Mouse (Mus musculus) heart, embryonic 13.5 days (tissue): ENCODE measurements around the gene Scd4. TPM values are rescaled to one million over a fixed set of nuclear protein-coding genes. Genes with fewer than 3 reads are reported as not detected.
A peak's percentile ranks its signal among the peaks of the same experiment; 100 is the strongest.
"Not testable (repeated sequence)": the region's sequence is repeated elsewhere in the genome, so short reads cannot be mapped to it uniquely, and the experiment has no call there.

Experiments used
- ATAC-seq: fragments of 200-750 bp; cut with Nextera tagmentation; 2 replicates; pipeline ENCODE4 v1.8.0; 2017; ENCODE audit warnings: moderate TSS enrichment; ENCODE audit not compliant: insufficient number of reproducible peaks, low FRiP score, low TSS enrichment; ENCODE audit errors: extremely low read depth
- H3K27ac ChIP-seq: fragments of 300-500 bp; sonication (generic); replicated peaks from 2 replicates; pipeline ENCODE4 v1.5.1; 2015; ENCODE audit warnings: moderate library complexity, mild to moderate bottlenecking, inconsistent platforms
- H3K27me3 ChIP-seq: fragments of 300-500 bp; sonication (generic); replicated peaks from 2 replicates; pipeline ENCODE4 v1.6.1; 2015; ENCODE audit warnings: mild to moderate bottlenecking, inconsistent platforms
- H3K36me3 ChIP-seq: fragments of 300-500 bp; sonication (generic); 2 replicates; pipeline ENCODE4 v1.6.1; 2015; ENCODE audit warnings: mild to moderate bottlenecking, inconsistent platforms
- H3K4me1 ChIP-seq: fragments of 300-500 bp; sonication (generic); 2 replicates; pipeline ENCODE4 v1.6.1; 2015; ENCODE audit warnings: inconsistent platforms
- H3K4me2 ChIP-seq: fragments of 300-500 bp; sonication (generic); 2 replicates; pipeline ENCODE4 v1.6.1; 2015; ENCODE audit warnings: inconsistent platforms, mild to moderate bottlenecking, moderate library complexity
- H3K4me3 ChIP-seq: fragments of 300-500 bp; sonication (generic); 2 replicates; pipeline ENCODE4 v1.5.1; 2015; ENCODE audit warnings: moderate library complexity, mild to moderate bottlenecking, inconsistent platforms
- H3K9ac ChIP-seq: fragments of 300-500 bp; sonication (generic); 2 replicates; pipeline ENCODE4 v1.6.1; 2015; ENCODE audit warnings: inconsistent platforms, mild to moderate bottlenecking, moderate library complexity
- H3K9me3 ChIP-seq: fragments of 300-500 bp; sonication (generic); 2 replicates; pipeline ENCODE4 v1.6.1; 2016; ENCODE audit warnings: inconsistent platforms
- WGBS: fragments of 180-500 bp; shearing (Covaris S2); methylation state at CpG from one replicate; pipeline ENCODE4 v1.1.7; 2015; ENCODE audit warnings: mixed read lengths; 5-methylcytosine and 5-hydroxymethylcytosine counted together
- polyA plus RNA-seq: library from polyadenylated mRNA; unstranded; fragments of >200 nt; fragmentation: Nextera tagmentation; extraction: Ambion mirVana; gene quantifications from 2 replicates; pipeline ENCODE4 v1.2.1, GENCODE M21; 2015

The Scd4 gene
- polyA plus RNA-seq, 1 experiment from 2014 or later = 0.49 TPM

DNA sequence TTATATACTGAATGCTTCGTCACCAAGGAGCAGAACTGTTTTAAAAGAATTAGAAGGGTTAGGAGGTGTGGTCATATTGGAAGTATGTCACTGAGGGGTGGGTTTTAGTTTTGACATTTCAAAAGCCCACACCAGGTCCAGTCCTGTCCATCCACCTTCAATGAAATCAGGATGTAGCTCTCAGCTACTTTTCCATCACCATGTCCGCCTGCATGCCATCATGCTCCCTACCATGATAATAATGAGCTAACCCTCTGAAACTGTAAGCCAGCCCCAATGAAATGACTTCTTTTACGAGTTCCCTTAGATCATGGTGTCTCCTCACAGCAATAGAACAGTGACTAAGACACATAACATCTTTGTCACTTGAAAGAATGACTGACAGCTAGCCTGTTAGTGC, 12.6 kb upstream of the Scd4 start:
- WGBS = 88% methylated on average over 3 of the region's 3 CpGs
- Histone ChIP-seq H3K4me3 (no peak overlapping the region), H3K27me3 (no peaks in the 10 kb centered on the region), H3K9ac (no peak overlapping the region), H3K36me3 (no peaks in the 10 kb centered on the region), H3K9me3 (peaks cover 7% of the 10 kb centered on the region; the same call in 1 of the 2 replicates), H3K4me1 (peaks cover 11% of the 10 kb centered on the region), H3K4me2 (no peak overlapping the region), H3K27ac (no peak overlapping the region)
- ATAC-seq = no peak

DNA sequence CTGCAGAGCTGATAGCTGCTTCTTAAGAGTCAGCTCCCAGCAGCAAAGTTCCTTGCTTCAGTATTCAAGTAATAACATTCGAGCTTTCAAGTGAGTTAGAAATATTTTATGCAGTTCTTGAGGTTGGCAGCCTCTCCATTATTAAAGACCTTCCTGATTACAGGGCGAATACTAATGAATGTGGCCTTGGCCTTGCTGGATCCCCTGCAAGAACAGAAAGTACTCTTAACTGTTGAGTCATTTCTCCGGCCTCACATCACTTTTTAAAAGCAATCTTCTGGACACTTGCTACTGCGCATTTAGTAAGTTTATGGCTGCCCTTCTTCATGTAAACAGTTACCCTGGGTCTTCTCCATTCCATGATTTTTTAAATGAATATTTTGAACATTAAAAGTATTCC, 11.7 kb upstream of the Scd4 start:
- no peak overlapping the region for H3K4me3 ChIP-seq
- H3K9ac ChIP-seq = no peak overlapping the region
- H3K27ac ChIP-seq = no peak overlapping the region
- H3K27me3 ChIP-seq = no peaks in the 10 kb centered on the region
- H3K36me3 ChIP-seq = no peaks in the 10 kb centered on the region
- WGBS = 74% methylated on average over 4 of the region's 4 CpGs
- H3K9me3 ChIP-seq = peaks cover 10% of the 10 kb centered on the region; the same call in 1 of the 2 replicates
- no peak overlapping the region for H3K4me2 ChIP-seq
- peaks cover 2% of the 10 kb centered on the region; the same call in 1 of the 2 replicates for H3K4me1 ChIP-seq
- no peak for ATAC-seq

DNA sequence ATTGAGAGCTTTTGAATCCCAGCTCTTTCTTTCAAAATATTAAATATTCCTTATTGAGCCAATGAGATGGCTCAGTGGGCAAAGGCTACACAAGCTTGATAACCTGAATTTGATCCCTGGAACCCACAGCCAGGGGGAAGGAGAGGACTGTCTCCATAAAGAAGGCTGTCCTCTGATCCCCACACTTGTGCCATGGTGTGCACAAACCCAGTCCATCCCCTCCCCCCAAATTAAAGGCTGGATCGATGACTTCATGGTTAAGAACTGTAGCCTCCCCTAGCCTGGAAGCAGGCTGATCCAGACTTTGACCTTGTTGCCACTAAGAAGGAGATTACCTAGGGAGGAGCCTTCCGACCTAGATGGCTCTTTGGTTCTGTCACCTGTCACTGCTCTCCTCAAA, 11.3 kb upstream of the Scd4 start:
- no peaks in the 10 kb centered on the region for H3K36me3 ChIP-seq
- H3K27ac ChIP-seq = no peak overlapping the region
- no peaks in the 10 kb centered on the region for H3K4me1 ChIP-seq
- no peak overlapping the region for H3K4me2 ChIP-seq
- no peaks in the 10 kb centered on the region for H3K27me3 ChIP-seq
- H3K4me3 ChIP-seq = no peak overlapping the region
- ATAC-seq = no peak
- WGBS = 37% methylated on average over 2 of the region's 2 CpGs
- no peak overlapping the region for H3K9ac ChIP-seq
- peaks cover 12% of the 10 kb centered on the region; the same call in 1 of the 2 replicates for H3K9me3 ChIP-seq

DNA sequence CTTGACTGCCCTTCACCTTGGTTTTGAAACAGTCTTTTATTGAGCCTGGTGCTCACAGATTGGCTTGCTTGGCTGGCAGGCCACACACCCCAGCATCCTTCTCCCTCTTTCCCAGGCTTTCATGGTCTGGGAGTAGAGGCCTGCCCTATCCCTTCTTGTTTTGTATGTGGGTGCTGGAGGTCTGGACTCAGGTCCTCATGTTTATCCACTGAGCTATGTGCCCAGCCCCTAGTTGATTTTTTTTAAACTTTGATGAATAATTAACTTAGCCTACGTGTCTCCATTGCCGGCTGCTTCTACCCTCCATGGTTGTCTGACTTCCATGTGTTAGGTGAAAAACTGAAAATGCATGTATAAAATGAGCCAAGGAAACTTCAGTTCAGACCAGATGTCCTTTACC, 3.3 kb upstream of the Scd4 start:
- H3K27me3 ChIP-seq = no peaks in the 10 kb centered on the region
- no peak for ATAC-seq
- peaks cover 7% of the 10 kb centered on the region; the same call in 1 of the 2 replicates for H3K36me3 ChIP-seq
- 89% methylated on average over 2 of the region's 2 CpGs for WGBS
- H3K4me2 ChIP-seq = no peak overlapping the region
- peaks cover 28% of the 10 kb centered on the region for H3K4me1 ChIP-seq
- no peak overlapping the region for H3K9ac ChIP-seq
- no peak overlapping the region for H3K27ac ChIP-seq
- H3K9me3 ChIP-seq = peaks cover 5% of the 10 kb centered on the region; the same call in 1 of the 2 replicates
- no peak overlapping the region for H3K4me3 ChIP-seq

DNA sequence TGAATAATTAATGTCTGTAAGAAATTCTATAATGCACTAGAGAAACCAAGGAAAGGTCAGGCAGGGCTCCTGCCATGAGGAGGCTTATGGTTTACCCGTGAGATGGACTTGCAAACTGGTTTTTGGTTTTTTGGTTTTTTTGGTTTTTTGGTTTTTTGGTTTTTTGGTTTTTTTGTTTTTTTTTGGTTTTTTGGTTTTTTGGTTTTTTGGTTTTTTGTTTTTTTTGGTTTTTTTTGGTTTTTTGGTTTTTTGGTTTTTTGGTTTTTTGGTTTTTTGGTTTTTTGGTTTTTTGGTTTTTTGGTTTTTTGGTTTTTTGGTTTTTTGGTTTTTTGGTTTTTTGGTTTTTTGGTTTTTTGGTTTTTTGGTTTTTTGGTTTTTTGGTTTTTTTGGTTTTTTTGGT, 1.8 kb upstream of the Scd4 start:
- not testable (repeated sequence) for H3K27me3 ChIP-seq, H3K4me2 ChIP-seq, H3K9ac ChIP-seq, ATAC-seq, H3K9me3 ChIP-seq, H3K27ac ChIP-seq, H3K36me3 ChIP-seq, H3K4me3 ChIP-seq
- WGBS = 86% methylated on average over 1 of the region's 1 CpGs
- H3K4me1 ChIP-seq = peaks cover 41% of the 10 kb centered on the region

DNA sequence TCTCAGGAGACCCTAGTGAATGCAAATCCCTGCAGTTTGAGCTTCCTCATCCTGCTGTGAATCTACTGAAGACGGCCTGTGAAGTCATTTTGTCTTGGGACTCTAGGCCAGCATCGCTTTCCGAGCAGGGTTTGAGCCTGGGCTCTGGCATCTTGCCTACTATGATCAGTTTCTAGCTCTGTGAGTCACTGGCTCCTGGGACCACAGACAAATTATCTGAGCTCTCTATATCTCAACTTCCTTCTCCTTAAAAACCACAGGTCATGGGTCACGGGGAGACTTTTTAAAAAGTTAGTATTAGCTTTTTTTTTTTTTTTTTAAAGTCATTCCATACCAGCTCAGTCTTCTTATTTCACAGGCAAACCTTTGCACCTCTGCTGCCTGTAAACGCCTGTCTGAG, 981 bp upstream of the Scd4 start:
- Histone ChIP-seq H3K4me2 (no peak overlapping the region), H3K27ac (peak overlapping the region; percentile 55; the same call in 1 of the 2 replicates), H3K4me1 (peaks cover 41% of the 10 kb centered on the region), H3K27me3 (no peaks in the 10 kb centered on the region), H3K9me3 (no peaks in the 10 kb centered on the region; the same call in 1 of the 2 replicates), H3K9ac (no peak overlapping the region), H3K4me3 (no peak overlapping the region), H3K36me3 (peaks cover 7% of the 10 kb centered on the region; the same call in 1 of the 2 replicates)
- WGBS = 74% methylated on average over 5 of the region's 5 CpGs
- no peak for ATAC-seq

DNA sequence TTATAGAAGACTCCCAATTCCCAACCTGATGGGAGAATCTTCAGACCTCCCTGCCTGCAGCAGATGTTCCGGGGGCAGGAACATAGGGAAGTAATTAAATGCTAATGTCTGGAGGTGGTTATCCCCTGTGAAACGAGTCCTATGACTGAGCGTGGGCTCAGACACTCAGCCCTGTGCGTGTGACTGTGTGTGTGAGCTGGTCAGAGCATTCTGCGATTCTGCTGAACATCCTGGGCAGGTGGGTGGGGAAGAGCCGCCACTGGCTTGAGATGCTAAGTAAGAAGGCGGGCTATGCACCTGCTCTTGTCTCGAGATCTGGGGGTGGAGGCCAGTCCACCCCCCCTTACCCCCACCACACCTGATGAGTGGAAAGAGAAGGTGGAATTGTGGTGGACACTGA, 566 bp upstream of the Scd4 start:
- Histone ChIP-seq H3K4me2 (no peak overlapping the region), H3K27me3 (no peaks in the 10 kb centered on the region), H3K4me3 (no peak overlapping the region), H3K9ac (no peak overlapping the region), H3K4me1 (peaks cover 41% of the 10 kb centered on the region), H3K9me3 (no peaks in the 10 kb centered on the region; the same call in 1 of the 2 replicates), H3K27ac (peak overlapping the region; percentile 55), H3K36me3 (peaks cover 5% of the 10 kb centered on the region; the same call in 1 of the 2 replicates)
- WGBS = 74% methylated on average over 8 of the region's 8 CpGs
- ATAC-seq = no peak

DNA sequence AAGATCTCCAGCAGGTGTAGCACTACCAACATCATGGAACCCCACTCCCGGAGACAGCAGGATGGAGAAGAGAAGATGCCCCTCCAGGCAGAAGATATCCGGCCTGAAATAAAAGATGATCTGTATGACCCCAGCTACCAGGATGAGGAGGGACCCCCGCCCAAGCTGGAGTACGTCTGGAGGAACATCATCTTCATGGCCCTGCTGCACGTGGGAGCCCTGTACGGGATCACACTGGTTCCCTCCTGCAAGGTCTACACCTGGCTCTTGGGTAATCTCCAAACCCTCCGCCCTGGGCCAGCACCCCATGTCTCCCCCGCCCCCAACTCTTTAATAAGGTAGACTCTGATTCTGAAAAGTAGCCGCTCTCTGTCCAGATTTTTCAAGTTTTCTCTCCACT, 1.1 kb downstream of the Scd4 start:
- no peaks in the 10 kb centered on the region for H3K9me3 ChIP-seq
- no peaks in the 10 kb centered on the region for H3K36me3 ChIP-seq
- no peak overlapping the region for H3K4me3 ChIP-seq
- H3K27me3 ChIP-seq = no peaks in the 10 kb centered on the region
- H3K4me1 ChIP-seq = peaks cover 41% of the 10 kb centered on the region
- ATAC-seq = no peak
- no peak overlapping the region for H3K4me2 ChIP-seq
- WGBS = 82% methylated on average over 9 of the region's 9 CpGs
- no peak overlapping the region for H3K27ac ChIP-seq
- H3K9ac ChIP-seq = no peak overlapping the region

DNA sequence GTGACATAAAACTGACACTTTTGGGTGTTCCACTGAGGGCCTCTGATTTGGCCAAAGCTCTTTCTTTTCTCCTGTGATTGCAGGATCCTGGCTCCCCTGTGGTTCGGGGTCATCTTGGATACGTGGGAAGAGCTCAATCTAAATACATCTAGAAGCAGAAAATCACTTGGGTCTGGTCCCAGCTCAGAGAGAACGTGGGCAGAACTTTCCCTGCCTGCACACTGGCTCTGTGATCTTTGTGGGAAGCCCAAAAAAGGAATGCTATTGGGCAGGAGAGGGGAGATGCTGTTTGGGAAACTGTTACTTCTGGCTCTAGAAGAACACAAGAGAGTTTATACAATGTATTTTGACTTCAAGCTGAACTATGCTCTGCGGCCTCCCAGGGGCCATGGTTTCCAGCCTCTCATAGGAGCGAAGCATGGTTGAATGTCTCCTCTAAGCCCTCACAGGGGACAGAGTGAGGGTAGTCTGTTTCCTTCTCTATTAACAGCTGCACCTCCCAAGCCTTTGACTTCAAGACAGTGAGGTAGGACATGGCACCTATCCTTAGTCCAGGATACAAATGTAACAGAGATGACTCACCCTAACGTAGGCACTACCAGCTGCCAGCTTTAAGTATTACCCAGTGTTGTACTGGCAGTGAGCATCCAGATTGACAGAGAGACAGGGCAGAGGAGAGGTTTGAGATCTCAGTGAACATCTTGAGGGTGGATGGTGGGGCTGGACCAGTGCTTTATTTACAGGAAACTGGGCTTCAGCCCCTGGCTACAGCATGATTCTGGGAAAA, 3.2 kb downstream of the Scd4 start:
- no peaks in the 10 kb centered on the region for H3K9me3 ChIP-seq
- peaks cover 41% of the 10 kb centered on the region for H3K4me1 ChIP-seq
- no peaks in the 10 kb centered on the region for H3K36me3 ChIP-seq
- ATAC-seq = no peak
- H3K27me3 ChIP-seq = no peaks in the 10 kb centered on the region
- H3K27ac ChIP-seq = no peak overlapping the region
- 78% methylated on average over 6 of the region's 6 CpGs for WGBS
- H3K4me3 ChIP-seq = no peak overlapping the region
- H3K9ac ChIP-seq = no peak overlapping the region
- no peak overlapping the region for H3K4me2 ChIP-seq

DNA sequence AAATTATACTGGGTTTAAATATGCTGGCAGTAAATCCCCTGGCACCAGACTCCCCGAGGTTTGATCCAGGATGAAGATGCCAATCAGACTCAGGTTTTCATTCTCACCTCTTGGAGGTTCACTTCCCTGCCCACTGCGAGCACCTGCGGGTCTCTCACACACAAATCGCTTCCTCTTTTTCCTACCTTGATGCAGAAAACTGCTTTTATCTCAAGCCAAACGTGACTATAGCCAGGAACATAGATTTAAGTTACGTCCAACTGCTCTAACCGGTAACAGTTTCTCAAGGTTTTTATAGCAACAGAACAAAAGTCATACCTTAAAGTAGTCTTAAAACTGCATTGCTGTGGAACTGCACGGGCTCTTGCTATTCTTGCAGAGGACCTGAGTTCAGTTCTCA, 16.8 kb downstream of the Scd4 start:
- 79% methylated on average over 8 of the region's 8 CpGs for WGBS
- Histone ChIP-seq H3K27me3 (no peaks in the 10 kb centered on the region), H3K36me3 (no peaks in the 10 kb centered on the region), H3K9ac (no peak overlapping the region), H3K4me1 (no peaks in the 10 kb centered on the region; the same call in 1 of the 2 replicates), H3K4me2 (no peak overlapping the region), H3K9me3 (no peaks in the 10 kb centered on the region), H3K4me3 (no peak overlapping the region), H3K27ac (no peak overlapping the region)
- ATAC-seq = no peak

DNA sequence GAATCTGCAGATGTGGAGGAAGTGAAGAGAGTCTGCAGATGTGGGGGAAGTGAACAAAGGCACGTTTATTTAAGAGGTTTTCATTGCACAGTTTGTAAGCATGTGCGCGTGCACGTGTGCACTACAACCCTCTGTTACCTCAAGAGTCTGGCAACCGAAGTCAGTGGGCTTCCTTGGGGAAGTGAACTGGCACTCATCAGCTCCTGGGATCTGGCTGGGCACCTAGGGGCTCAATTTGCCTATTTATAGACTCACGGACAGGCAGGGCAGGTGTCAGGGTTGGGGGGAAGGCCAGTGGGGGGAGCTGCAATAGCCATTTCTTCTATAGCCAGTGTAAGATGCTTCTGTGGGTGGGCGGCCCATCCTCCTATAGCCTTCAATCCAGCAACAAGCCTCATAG, 18.9 kb downstream of the Scd4 start:
- Histone ChIP-seq H3K27me3 (no peaks in the 10 kb centered on the region), H3K9ac (no peak overlapping the region), H3K4me1 (no peaks in the 10 kb centered on the region; the same call in 1 of the 2 replicates), H3K27ac (no peak overlapping the region), H3K9me3 (no peaks in the 10 kb centered on the region), H3K4me2 (no peak overlapping the region), H3K4me3 (no peak overlapping the region), H3K36me3 (no peaks in the 10 kb centered on the region)
- ATAC-seq = no peak
- WGBS = 74% methylated on average over 7 of the region's 7 CpGs

DNA sequence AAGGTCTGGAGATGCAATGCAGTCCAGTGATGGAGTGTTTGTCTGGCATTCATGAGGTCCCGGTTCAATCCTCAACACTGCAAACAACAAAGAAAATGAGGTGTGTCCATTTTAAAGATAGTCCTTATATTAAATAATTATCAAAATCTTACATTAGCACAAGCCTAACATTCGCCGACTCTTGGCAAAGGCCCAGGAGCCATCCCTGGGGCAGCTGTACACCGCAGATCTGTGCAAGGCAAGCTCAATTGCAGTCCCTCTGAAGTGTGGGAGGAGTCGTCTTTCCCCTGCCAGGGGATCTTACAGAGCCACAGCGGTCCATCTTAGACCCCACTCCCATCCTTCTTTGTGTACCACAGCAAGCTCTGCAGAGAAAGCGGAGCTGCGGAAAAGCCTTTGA, 25.8 kb downstream of the Scd4 start:
- H3K36me3 ChIP-seq = no peaks in the 10 kb centered on the region
- H3K4me2 ChIP-seq = no peak overlapping the region
- no peak for ATAC-seq
- H3K4me3 ChIP-seq = no peak overlapping the region
- WGBS = 53% methylated on average over 8 of the region's 8 CpGs
- H3K4me1 ChIP-seq = no peaks in the 10 kb centered on the region; the same call in 1 of the 2 replicates
- no peaks in the 10 kb centered on the region for H3K27me3 ChIP-seq
- no peak overlapping the region for H3K9ac ChIP-seq
- no peaks in the 10 kb centered on the region for H3K9me3 ChIP-seq
- H3K27ac ChIP-seq = no peak overlapping the region
